Mouse (Mus musculus) lung, adult 2 months (tissue): ENCODE results near the gene B4galnt3. TPM values are rescaled to one million over a fixed set of nuclear protein-coding genes. Genes with fewer than 3 reads are reported as not detected.

ENCODE experiments used
- DNase-seq: peaks from one replicate; pipeline ENCODE4 v3.0.0; 2022
- H3K4me1 ChIP-seq: fragments of 200-500 bp; 2 replicates; pipeline ENCODE4 v1.6.1; 2011; ENCODE audit warnings: low read length; ENCODE audit not compliant: control insufficient read depth, insufficient read depth
- H3K4me3 ChIP-seq: fragments of 200-500 bp; replicated peaks from 2 replicates; pipeline ENCODE3; 2011; ENCODE audit warnings: low read depth, mild to moderate bottlenecking, control low read depth, low read length; ENCODE audit errors: extremely low read depth
- CTCF ChIP-seq: fragments of 200-500 bp; IDR thresholded peaks from 2 replicates; pipeline ENCODE4 v1.5.1; 2011; ENCODE audit warnings: mild to moderate bottlenecking, low read length, control low read depth; ENCODE audit not compliant: insufficient read depth
- POLR2A ChIP-seq: fragments of 200-500 bp; IDR thresholded peaks from 2 replicates; pipeline ENCODE4 v1.6.1; 2011; ENCODE audit warnings: low read depth, mild to moderate bottlenecking, control low read depth, low read length, borderline replicate concordance; ENCODE audit errors: extremely low read depth
- WGBS: fragments of 180-500 bp; shearing (Covaris S2); methylation state at CpG from one replicate; pipeline ENCODE4 v1.1.7; 2018; 5-methylcytosine and 5-hydroxymethylcytosine counted together
- polyA plus RNA-seq: library from polyadenylated mRNA; depleted of rRNA; stranded (reverse); fragments of >200 nt; gene quantifications from 2 replicates; pipeline ENCODE4 v1.2.3, GENCODE M21; 2012

Gene B4galnt3
- polyA plus RNA-seq, 1 experiment: 0.39 TPM

- 64% methylated on average over 4 of the region's 4 CpGs for WGBS
- Histone ChIP-seq H3K4me1 (peaks cover 18% of the 10 kb centered on the region), H3K4me3 (no peak overlapping the region)
- no peak for TF ChIP-seq CTCF
- no peak for TF ChIP-seq POLR2A
- DNase-seq: no peak
Measured at GRCm38 (mm10) chr6:120190912-120191311, 103.4 kb downstream of the B4galnt3 start.

- 85% methylated on average over 4 of the region's 4 CpGs for WGBS
- no peak for DNase-seq
- Histone ChIP-seq H3K4me3 (no peak overlapping the region), H3K4me1 (peaks cover 18% of the 10 kb centered on the region)
- TF ChIP-seq CTCF: no peak
- no peak for TF ChIP-seq POLR2A
Measured at GRCm38 (mm10) chr6:120190365-120190764, 104.0 kb downstream of the B4galnt3 start.

- H3K4me3 ChIP-seq: no peak overlapping the region
- no peak for DNase-seq
- no peak for TF ChIP-seq CTCF
- no peak for TF ChIP-seq POLR2A
- H3K4me1 ChIP-seq: peaks cover 18% of the 10 kb centered on the region
- 76% methylated on average over 5 of the region's 5 CpGs for WGBS
Measured at GRCm38 (mm10) chr6:120189287-120189686, 105.1 kb downstream of the B4galnt3 start.

GRCm38 (mm10) chr6:120188376-120189235, 105.8 kb downstream of the B4galnt3 start:
- TF ChIP-seq POLR2A: no peak
- TF ChIP-seq CTCF: 0 out of 2 replicates have a peak, but pooled peaks have one; percentile 6
- peaks cover 18% of the 10 kb centered on the region for H3K4me1 ChIP-seq
- WGBS: 41% methylated on average over 24 of the region's 24 CpGs
- no peak overlapping the region for H3K4me3 ChIP-seq
- DNase-seq: peak; percentile 56

- no peak overlapping the region for H3K4me3 ChIP-seq
- H3K4me1 ChIP-seq: peaks cover 14% of the 10 kb centered on the region; the same call in 1 of the 2 replicates
- 26% methylated on average over 18 of the region's 18 CpGs for WGBS
- DNase-seq: no peak
- TF ChIP-seq POLR2A (no peak; the same call in 1 of the 2 replicates), CTCF (no peak)
Measured at GRCm38 (mm10) chr6:120187587-120188176, 106.7 kb downstream of the B4galnt3 start.

GRCm38 (mm10) chr6:120186594-120186993, 107.8 kb downstream of the B4galnt3 start:
- 48% methylated on average over 3 of the region's 3 CpGs for WGBS
- H3K4me1 ChIP-seq: peaks cover 9% of the 10 kb centered on the region; the same call in 1 of the 2 replicates
- no peak for TF ChIP-seq POLR2A
- TF ChIP-seq CTCF: no peak
- H3K4me3 ChIP-seq: no peak overlapping the region
- DNase-seq: no peak

- Histone ChIP-seq H3K4me1 (0 out of 2 replicates have a peak, but pooled peaks cover 6% of the 10 kb centered on the region), H3K4me3 (no peak overlapping the region)
- DNase-seq: no peak
- TF ChIP-seq CTCF (no peak), POLR2A (no peak)
- 77% methylated on average over 7 of the region's 7 CpGs for WGBS
Measured at GRCm38 (mm10) chr6:120185756-120186155, 108.6 kb downstream of the B4galnt3 start.

- TF ChIP-seq POLR2A (no peak), CTCF (no peak)
- DNase-seq: no peak
- 91% methylated on average over 12 of the region's 12 CpGs for WGBS
- 0 out of 2 replicates have a peak, but pooled peaks cover 6% of the 10 kb centered on the region for H3K4me1 ChIP-seq
- no peak overlapping the region for H3K4me3 ChIP-seq
Measured at GRCm38 (mm10) chr6:120185012-120185730, 109.2 kb downstream of the B4galnt3 start.

- no peak for DNase-seq
- TF ChIP-seq POLR2A (no peak), CTCF (no peak)
- WGBS: 86% methylated on average over 4 of the region's 4 CpGs
- no peak overlapping the region for H3K4me3 ChIP-seq
- 0 out of 2 replicates have a peak, but pooled peaks cover 3% of the 10 kb centered on the region for H3K4me1 ChIP-seq
Measured at GRCm38 (mm10) chr6:120183771-120184170, 110.6 kb downstream of the B4galnt3 start.
